Mouse (Mus musculus) olfactory bulb, adult 2 months (tissue): ENCODE data around the gene Mat2a.

ENCODE experiments used
- CTCF ChIP-seq: fragments of 200-500 bp; IDR thresholded peaks from 2 replicates; pipeline ENCODE4 v1.5.1; 2012; ENCODE audit warnings: low read depth, mild to moderate bottlenecking, low read length, moderate library complexity; ENCODE audit not compliant: insufficient read depth
- POLR2A ChIP-seq: fragments of 200-500 bp; IDR thresholded peaks from 2 replicates; pipeline ENCODE4 v1.6.1; 2012; ENCODE audit warnings: mild to moderate bottlenecking, low read depth, low read length, moderate library complexity; ENCODE audit not compliant: insufficient read depth

- TF ChIP-seq CTCF = no peak
- no peak for TF ChIP-seq POLR2A
Observed at GRCm38 (mm10) chr6:72430989-72431921, 8.1 kb downstream of the Mat2a start.
